Comparison of ENCODE assay signal across 10 mouse cellular contexts in genomic region chr6:39787783-39788182, GRCm38 (mm10). TPM values are rescaled to one million over a fixed set of nuclear protein-coding genes. Genes with fewer than 3 reads are reported as not detected.
DNase-seq lines count a peak whose midpoint lies in the region; ATAC-seq lines count a peak whose summit lies in the region.
"Had no signal": no experiment of that assay in that cellular context is flagged by ENCODE, and none has a peak within 500 bp of the region (broad histone marks: within the 10 kb centered on the region; RNA-seq: fewer than 3 reads in every experiment).

No protein-coding gene starts in this region.

- H3K4me1 ChIP-seq in embryonic facial prominence, embryonic 14.5 days (ENCODE audit: control insufficient read depth, insufficient read depth, low read length): no peaks in the 10 kb centered on the region
- peaks cover 7% of the 10 kb centered on the region for H3K4me1 ChIP-seq in hindbrain, embryonic 12.5 days
- H3K4me1 ChIP-seq in neural tube, embryonic 12.5 days: peaks cover 7% of the 10 kb centered on the region

- H3K27ac ChIP-seq in embryonic facial prominence, embryonic 14.5 days (replicated peaks; ENCODE audit: low read depth, low read length): no peak overlapping the region
- no peak overlapping the region for H3K27ac ChIP-seq in hindbrain, embryonic 12.5 days
- H3K27ac ChIP-seq in neural tube, embryonic 12.5 days: no peak overlapping the region
- H3K27ac ChIP-seq: gastrocnemius, adult 2 months; limb, embryonic 15.5 days had no signal

- intact Hi-C loops in left cerebral cortex, postnatal 4 days (cut with DNase I): no loop called here
- intact Hi-C loops in left cerebral cortex, postnatal 10 days (cut with DNase I): loop anchor here (10.0 kb wide), 1 partner anchor 173 kb away; no protein-coding TSS in a partner anchor

- H3K9me3 ChIP-seq in embryonic facial prominence, embryonic 14.5 days (ENCODE audit: control insufficient read depth, low read length): no peaks in the 10 kb centered on the region
- no peaks in the 10 kb centered on the region for H3K9me3 ChIP-seq in hindbrain, embryonic 12.5 days (replicated peaks)
- no peaks in the 10 kb centered on the region for H3K9me3 ChIP-seq in neural tube, embryonic 12.5 days
- H3K9me3 ChIP-seq: limb, embryonic 15.5 days had no signal

- no peaks in the 10 kb centered on the region for H3K36me3 ChIP-seq in embryonic facial prominence, embryonic 14.5 days (ENCODE audit: control insufficient read depth, insufficient read depth, low read length)
- no peaks in the 10 kb centered on the region for H3K36me3 ChIP-seq in hindbrain, embryonic 12.5 days
- no peaks in the 10 kb centered on the region for H3K36me3 ChIP-seq in neural tube, embryonic 12.5 days
- H3K36me3 ChIP-seq: limb, embryonic 15.5 days had no signal

- no peaks in the 10 kb centered on the region for H3K27me3 ChIP-seq in embryonic facial prominence, embryonic 14.5 days (replicated peaks; ENCODE audit: control insufficient read depth, insufficient read depth, low read length)
- H3K27me3 ChIP-seq in hindbrain, embryonic 12.5 days: no peaks in the 10 kb centered on the region
- H3K27me3 ChIP-seq in neural tube, embryonic 12.5 days (replicated peaks): no peaks in the 10 kb centered on the region
- H3K27me3 ChIP-seq: limb, embryonic 15.5 days had no signal

- no peak overlapping the region for H3K4me2 ChIP-seq in embryonic facial prominence, embryonic 14.5 days (ENCODE audit: low read depth, low read length)
- H3K4me2 ChIP-seq in hindbrain, embryonic 12.5 days (replicated peaks): peak overlapping the region; percentile 18
- peak overlapping the region; percentile 20; the same call in 1 of the 2 replicates for H3K4me2 ChIP-seq in neural tube, embryonic 12.5 days (replicated peaks)
- H3K4me2 ChIP-seq: limb, embryonic 15.5 days had no signal

- no peak overlapping the region for H3K9ac ChIP-seq in embryonic facial prominence, embryonic 14.5 days (ENCODE audit: low read depth, low read length)
- no peak overlapping the region for H3K9ac ChIP-seq in hindbrain, embryonic 12.5 days
- H3K9ac ChIP-seq in neural tube, embryonic 12.5 days: no peak overlapping the region
- H3K9ac ChIP-seq: limb, embryonic 15.5 days had no signal

- WGBS in embryonic facial prominence, embryonic 14.5 days: 10% methylated on average over 9 of the region's 9 CpGs
- WGBS in hindbrain, embryonic 12.5 days: 10% methylated on average over 9 of the region's 9 CpGs
- 23% methylated on average over 9 of the region's 9 CpGs for WGBS in neural tube, embryonic 12.5 days

- H3K4me3 ChIP-seq in embryonic facial prominence, embryonic 14.5 days (ENCODE audit: low read depth, low read length): no peak overlapping the region
- no peak overlapping the region for H3K4me3 ChIP-seq in hindbrain, embryonic 12.5 days
- no peak overlapping the region for H3K4me3 ChIP-seq in neural tube, embryonic 12.5 days
- H3K4me3 ChIP-seq: gastrocnemius, adult 2 months; limb, embryonic 15.5 days had no signal

- peak; percentile 31; the same call in 1 of the 2 replicates for ATAC-seq in embryonic facial prominence, embryonic 14.5 days (ENCODE audit: low read depth)
- peak; percentile 43; the same call in 1 of the 2 replicates for ATAC-seq in hindbrain, embryonic 12.5 days (ENCODE audit: low FRiP score)
- no peak for ATAC-seq in neural tube, embryonic 12.5 days (ENCODE audit: low FRiP score, low read depth)
- ATAC-seq: inflammation-experienced regulatory T-cells, adult 6 months had no signal

- DNase-seq in left cerebral cortex, postnatal 4 days: peak; percentile 19
- DNase-seq in left cerebral cortex, postnatal 10 days (ENCODE audit: extremely low spot score in 1 of 2, low spot score in 2 of 2): no peak
- peak; percentile 41 for DNase-seq in embryonic facial prominence, embryonic 14.5 days (ENCODE audit: low spot score)
- DNase-seq in spleen, postnatal 10 days (ENCODE audit: low spot score in 2 of 2): no peak
- DNase-seq in lung, postnatal 36 days: no peak
- DNase-seq: gastrocnemius, adult 2 months had no signal

RNA-seq across cellular contexts. Expression of gene Mrps33, which starts 23.0 kb away (rescaled TPM):
- 10 to 100 TPM; 81.4 to 95.0 TPM for total RNA-seq in left cerebral cortex, postnatal 4 days (2021)
- total RNA-seq in left cerebral cortex, postnatal 10 days (2021): 100 to 1,000 TPM in 1 of 2 experiments, 10 to 100 TPM in 1; 92.6 to 107 TPM
- polyA plus RNA-seq in embryonic facial prominence, embryonic 14.5 days (2014; fragmentation: Nextera tagmentation; extraction: Ambion mirVana): 184 and 187 TPM in 2 replicates
- polyA plus RNA-seq in hindbrain, embryonic 12.5 days (2016; fragmentation: Nextera tagmentation; extraction: Ambion mirVana): 205 and 206 TPM in 2 replicates
- polyA plus RNA-seq in neural tube, embryonic 12.5 days (2016; fragmentation: Nextera tagmentation; extraction: Ambion mirVana): 231 and 233 TPM in 2 replicates

Comparison
In these comparisons a context has a peak if more than half of its experiments do, and no peak if none do; other contexts are left out.
1. DNase-seq: peak in left cerebral cortex, postnatal 4 days (single experiment) and embryonic facial prominence, embryonic 14.5 days (single experiment); none in left cerebral cortex, postnatal 10 days (0 of 2), spleen, postnatal 10 days (0 of 2) and lung, postnatal 36 days (single experiment).